Mouse (Mus musculus): ENCODE measurements around the gene Klri2.
"Not testable (repeated sequence)": the region's sequence is repeated elsewhere in the genome, so short reads cannot be mapped to it uniquely, and the experiment has no call there.

Klri2 gene

DNA sequence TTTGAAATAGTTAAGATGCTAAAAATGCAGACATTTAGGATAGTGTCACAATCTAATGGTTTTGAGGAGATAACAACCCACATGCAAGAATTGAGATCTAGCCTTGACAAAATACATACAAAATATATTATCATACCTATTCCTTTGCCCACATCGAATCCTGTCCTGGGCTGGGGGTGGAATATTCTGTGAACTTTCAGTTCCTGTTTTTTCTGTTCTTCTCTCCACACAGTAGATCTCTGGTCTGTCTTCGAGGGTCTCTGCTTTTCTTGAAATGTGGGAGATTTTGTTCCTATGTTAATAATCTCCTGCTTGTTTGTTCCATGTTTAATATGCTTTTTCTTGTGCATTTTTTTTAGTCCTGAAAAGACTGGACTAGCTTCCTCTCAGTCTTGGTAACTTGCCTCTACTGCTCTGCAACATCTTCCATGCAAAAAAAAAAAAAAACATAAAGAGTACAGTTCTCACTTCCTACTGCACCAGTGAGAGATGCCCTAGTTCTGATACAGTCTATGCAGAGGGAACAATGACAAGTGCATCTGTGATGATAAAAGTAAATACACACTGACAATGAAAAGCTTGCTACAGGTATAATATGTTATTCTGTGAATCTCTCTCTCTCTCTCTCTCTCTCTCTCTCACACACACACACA is at the start of gene Klri2:
TSS of gene Klri2 (minus strand) at position 416 of the 653 bp plus-strand sequence.
- DNase-seq = no peak

DNA sequence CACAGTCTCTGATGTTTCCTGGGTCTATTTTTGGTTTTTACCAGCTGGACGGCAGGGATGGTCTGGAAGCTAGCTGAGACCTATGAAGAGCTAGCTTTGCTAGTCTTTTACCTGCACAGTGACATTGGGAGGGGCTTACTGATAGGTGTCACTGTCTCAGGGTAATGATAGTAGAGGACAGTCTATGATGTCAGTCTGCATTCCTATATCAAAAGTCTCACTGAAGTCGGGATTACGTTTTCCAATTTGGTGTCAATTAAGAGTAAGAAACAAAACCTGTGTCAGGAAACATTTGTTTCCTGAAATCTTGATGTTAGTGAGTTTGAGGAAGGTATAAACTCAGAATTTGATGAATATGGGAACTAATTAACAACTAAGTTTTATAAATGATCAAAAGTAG is 43.9 kb upstream of the Klri2 start, which contains the start of gene Gm156:
TSS of gene Gm156 (minus strand) at position 101 of the 400 bp plus-strand sequence.
- not testable (repeated sequence) for DNase-seq

DNA sequence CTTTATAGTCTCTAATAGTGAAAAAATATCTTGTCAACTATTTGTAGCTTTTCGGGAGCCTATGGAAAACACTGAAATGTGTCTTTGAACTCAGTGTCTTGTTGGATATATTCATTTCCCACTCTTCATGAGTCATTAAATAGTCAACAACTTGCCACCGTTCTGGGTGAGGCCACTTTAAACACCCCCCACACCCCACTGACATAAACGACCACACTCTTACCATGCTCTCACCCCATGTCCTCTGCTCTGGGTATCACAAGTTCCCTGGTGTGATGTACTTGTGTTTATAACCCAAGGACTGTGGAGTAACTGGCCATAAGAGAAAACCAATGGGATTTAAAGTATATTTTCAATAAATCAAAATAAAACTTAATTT is 7.4 kb upstream of the Klri2 start:
- no peak for DNase-seq

DNA sequence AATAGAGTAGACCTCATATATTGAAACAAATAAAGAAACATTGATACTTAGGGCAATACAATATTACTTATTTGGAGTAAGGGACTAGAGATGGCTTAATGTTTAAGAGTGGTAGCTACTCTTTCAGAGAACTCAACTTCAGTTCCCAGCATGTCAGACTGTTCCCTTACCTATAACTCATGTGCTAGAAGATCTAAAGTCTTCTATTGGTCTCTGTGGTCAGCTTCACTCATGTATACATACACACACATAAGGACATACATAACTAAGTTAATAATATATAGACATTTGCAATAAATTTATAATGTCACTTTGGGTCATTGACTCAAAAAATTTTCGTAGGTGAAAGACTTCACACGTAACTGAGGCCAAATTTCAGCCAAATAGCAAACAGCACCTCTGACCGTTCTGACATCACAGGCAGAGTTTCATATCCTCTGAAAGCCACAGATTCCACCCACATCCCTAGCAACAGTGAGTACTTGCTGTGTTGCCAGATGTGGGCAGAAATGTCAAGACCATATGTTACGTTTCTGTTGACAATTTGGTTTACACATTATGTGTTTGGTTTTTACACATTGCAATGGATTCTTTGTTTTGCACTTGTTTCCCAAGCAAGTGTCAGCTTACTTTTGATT is 6.9 kb upstream of the Klri2 start:
- DNase-seq = no peak

DNA sequence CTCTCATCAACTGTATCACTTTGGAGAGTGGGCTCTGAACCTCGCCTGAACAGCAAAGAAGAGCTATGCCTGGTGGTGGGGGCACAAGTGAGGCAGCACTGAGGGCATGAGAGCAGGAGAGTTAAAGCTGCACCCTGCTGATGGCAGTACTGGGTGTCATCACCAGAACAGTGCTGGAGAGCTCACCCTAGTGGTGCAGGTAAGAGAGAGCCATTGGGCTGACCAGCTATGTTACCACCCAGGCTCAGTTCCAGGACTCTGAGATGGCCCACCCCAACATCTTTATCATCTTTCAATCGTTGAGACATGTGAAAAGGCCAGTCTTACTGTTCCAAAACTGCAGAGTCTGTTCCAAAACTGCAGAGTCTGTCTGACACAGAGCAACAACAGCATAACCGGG is 5.9 kb upstream of the Klri2 start:
- DNase-seq = no peak

DNA sequence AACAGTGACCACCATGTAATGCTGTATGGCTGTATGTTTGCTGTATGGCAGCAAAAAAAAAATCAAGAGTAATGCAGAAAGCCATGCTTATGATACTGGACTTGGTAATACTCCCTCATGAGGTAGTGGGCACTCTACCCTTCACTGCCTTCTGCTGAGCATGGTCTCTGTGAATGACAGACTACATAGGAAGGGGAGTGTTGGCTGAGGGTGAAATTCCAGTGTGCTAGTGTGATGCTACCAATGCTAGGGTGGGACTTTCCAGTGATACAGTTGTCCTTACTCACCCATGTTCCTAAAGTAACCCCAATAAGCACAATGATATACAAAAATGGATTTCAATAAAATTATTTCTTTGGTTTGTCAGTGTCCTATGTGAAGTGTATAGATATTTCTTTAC is 3.9 kb downstream of the Klri2 start:
- no peak for DNase-seq

DNA sequence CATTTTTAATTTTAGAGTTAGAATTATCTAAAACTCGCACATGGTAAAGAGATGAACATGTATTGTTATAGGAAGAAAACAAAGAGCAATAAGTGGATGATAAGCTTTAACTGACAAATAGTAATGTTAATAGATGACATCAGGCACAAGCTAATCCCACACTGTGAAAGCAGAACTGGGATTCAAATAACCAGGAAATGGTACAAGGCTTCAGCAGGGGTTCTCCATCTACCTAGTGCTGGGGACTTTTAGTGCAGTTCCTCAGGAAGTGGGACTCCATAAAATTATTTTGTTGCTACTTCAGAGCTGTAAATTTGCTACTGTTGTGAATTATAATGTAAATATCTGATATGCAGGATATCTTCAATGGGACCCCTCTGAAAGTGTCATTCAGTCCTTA is 13.0 kb downstream of the Klri2 start:
- no peak for DNase-seq

DNA sequence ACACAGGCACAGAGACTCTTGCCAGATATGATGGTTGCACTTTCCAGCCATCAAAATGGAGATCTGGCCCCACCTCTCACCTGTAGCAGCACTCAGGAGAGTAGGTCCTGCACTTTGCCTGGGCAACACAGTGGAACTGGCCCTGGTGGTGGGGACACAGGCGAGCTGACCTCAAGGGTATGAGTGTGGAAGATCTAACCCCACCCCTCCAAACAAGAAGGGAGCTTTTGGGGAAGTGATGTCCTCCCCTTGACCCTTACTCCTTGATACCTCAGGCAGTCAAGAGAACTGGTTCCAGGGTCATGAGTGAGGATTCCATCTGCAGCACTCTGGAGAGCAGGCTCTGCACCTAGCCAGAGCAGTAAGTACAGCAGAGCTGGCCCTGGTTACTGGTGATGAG is 18.9 kb downstream of the Klri2 start:
- no peak for DNase-seq

DNA sequence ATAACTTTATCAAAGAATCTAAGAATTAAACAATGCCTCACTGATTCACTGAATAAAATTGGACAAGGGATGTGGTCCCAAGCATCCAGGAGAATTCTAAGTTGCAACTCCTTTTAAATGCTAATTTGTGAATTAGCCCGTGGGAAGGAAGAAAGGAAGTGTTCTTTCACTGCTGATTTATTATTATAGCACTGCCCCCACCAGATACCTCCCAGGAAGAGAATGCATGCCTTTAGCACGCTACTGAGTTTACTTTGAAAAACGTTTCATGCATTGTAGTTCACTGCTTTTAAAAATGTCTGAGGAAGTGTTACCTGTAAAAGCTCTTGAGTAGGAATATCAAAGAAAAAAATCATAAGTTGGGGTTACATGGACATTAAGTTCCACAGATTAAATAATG is 19.8 kb downstream of the Klri2 start:
- no peak for DNase-seq

DNA sequence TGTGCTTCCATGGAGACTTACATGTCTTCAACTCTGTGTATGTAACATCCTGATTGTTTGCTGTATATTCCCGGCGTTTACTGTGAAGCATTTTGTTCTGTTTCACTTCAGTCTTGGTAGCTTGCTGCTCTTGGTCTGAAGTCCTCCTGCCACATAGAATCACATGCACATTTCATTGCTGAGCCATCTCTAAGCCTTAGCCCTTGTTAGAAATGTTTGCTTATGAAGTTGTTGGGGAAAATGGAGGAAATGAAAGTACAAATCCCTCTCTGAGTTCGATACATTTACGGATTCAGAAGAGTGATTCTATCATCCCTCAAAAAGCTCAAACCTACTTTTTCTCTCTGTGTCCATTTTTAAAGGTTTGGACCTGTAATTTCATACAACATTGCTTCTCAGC is 23.3 kb downstream of the Klri2 start, which contains the start of gene Klri1:
TSS of gene Klri1 (minus strand) at position 101 of the 400 bp plus-strand sequence.
- no peak for DNase-seq

DNA sequence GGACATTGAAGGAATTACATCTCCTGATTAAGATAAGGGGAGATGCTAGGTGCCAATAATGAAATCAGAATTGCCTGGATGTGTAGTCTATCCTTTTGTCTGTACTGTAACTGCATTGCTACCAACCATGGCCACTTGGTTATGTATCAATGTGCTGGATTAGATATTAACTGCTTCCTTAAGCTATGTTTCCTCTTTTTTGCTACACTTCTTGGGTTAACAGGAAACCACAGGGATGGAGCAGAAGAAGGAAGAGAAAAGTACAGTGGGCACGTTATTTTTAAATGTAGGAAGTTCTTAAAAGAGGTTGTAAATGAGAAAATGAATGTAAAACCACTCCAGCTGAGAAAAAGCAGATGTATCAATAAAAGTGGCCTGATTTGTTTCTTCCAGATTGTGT is 26.7 kb downstream of the Klri2 start:
- no peak for DNase-seq

DNA sequence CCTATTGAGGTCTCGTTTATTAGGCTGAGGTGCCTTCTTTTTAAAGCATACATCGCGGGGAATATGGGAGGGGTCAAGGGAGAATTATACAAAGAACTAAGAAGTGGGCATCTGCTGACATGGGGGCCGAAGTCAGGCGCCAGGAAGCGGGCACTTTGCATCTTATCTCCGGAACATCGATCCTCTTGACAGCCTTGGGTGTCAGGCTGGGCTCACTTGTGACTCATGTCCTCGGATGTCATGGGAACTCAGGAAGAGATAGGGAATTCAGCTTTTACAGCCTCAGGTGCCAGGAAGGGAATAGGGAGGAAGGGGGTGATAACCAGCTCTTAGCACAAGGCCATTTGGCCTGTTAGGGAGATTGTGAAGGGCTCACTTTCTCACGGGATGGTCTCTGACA is 48.8 kb downstream of the Klri2 start:
- not testable (repeated sequence) for DNase-seq

DNA sequence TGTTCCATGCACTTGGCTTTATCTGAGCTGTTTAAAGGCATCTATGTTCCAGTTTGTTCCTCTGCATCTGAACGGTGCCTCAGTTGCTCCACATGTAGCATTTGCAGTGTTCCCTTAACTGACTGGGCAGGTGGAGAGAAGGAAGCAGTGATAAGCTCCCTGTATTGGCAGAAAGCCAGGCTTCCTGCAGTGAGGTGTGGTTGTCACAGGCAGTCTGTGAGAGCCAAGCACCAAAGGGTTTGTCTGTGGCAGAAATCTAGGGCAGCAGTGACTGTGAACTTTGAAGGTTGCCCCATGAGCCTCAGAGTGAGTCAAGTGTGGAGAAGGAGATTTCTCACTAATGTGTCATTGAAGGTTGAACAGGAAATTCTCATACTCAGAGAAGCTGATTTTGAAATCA is 59.9 kb downstream of the Klri2 start:
- DNase-seq = no peak
